Mouse (Mus musculus): Measurements from ENCODE around the gene Ppp3ca.
A peak's percentile ranks its signal among the peaks of the same experiment; 100 is the strongest.
"Not testable (repeated sequence)": the region's sequence is repeated elsewhere in the genome, so short reads cannot be mapped to it uniquely, and the experiment has no call there.

Gene Ppp3ca

DNA sequence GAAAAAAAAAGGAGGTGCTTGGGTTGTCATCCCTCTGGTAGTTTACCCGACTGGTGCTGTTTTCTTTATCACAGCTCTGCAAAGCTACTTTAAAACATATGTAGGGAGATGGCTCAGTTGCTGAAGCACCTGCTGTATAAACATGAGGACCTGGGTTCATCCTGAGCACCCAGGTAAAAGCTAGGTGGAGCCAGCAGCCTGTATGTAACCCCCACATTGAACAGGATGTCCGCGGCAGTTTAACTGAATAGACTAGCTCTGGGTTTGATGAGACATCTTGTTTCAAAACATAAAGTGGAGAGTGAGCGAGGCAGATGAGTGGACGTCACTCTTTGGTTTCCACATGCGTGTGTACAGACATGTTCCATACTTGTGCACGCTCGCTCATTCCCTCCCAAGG, 16.5 kb downstream of the Ppp3ca start:
- DNase-seq (ENCODE audit: low spot score in 2 of 2), result no peak

DNA sequence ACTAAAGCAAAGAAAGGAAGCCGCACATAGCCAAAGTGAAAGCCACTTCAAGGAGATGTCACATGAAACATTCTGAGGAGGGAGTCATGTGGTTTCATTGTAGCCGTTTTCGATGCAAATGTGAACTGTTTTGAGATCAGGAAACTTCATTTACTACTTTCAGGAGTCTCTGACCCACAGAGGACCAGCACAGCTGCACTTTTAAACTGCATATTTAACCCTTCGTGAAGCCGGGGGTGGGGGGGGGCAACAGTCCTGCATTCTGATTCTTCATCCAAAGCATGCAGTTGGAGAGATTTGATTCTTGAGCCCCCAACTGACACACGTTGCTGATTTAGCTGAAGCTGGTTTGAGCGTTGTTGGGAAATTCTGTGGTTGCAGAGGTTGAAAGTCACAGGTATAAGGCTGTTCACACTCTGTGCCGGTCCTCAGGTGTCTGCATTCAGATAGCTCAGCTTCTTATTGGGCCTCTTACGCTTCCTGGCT, 18.2 kb downstream of the Ppp3ca start:
- DNase-seq (ENCODE audit: low spot score in 2 of 2), result peak; percentile 61 to 68

DNA sequence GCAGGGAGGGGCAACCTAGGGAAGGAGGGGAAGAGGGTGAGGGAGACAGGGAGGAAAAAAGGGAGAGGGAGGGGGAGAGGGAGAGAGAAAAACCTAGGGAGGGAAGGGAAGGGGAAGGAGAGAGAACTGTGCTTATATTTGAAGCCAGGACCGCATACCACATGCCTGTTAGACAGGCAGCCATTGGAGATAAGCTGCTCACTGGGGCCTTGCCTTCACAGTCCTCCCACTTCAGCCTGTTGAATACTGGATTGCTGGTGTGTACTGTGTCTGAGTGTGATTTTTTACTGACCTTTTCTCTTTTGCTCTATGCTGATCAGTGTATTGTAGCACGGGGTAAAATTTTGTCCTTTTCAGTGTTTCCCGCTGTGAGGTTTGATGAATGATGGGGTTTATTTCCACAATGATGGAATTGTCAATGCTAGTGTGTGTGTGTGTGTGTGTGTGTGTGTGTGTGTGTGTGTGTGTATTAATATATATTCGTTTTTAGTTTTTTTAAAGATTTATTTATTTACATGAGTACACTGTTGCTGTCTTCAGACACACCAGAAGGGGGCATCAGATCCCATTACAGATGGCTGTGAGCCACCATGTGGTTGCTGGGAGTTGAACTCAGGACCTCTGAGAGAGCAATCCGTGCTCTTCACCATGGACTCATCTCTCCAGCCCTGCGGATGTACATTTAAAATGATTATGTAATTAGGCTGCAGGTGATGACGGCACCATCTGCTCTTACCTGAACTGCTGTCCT, 20.0 kb downstream of the Ppp3ca start:
- DNase-seq (ENCODE audit: low spot score in 2 of 2), result no peak

DNA sequence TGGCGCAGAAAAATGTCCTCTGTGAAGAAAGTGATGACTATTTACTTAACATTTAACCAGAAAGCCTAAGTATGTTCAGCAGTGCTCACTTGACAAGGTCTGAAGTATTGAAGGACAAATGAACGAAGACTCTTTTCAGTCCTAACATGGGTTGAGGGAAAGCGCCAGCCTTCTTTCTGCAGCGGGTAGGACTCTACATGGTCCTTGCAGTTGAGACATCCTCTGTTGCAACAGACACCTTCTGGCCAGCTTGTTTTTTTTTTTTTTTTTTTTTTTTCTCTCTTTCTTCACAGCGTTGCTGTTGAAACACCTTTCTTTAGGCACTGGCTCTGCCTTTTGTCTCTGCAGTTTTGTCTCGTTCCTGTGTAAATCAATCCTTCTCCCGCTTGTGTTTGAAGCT, 22.1 kb downstream of the Ppp3ca start:
- DNase-seq (ENCODE audit: low spot score in 2 of 2), result no peak

DNA sequence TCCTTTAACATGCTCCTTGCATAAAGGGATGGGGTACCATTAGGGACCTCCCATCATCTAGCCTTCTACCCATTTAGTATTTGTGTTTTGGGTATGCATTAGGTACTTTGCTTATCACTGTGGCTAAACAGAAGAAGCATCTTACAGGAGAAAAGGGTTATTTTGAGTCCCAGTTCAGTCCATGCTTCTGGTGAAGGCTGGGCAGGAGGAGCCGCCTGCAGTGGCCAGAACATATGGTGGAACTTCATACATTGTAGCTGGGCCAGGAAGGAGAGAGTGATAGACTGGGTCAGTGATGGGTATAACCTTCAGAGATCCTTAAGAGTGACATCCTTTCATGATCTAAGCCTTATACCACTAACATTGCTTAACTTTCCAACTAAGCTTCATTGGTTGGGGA, 23.6 kb downstream of the Ppp3ca start:
- no peak for DNase-seq (ENCODE audit: low spot score in 2 of 2)

DNA sequence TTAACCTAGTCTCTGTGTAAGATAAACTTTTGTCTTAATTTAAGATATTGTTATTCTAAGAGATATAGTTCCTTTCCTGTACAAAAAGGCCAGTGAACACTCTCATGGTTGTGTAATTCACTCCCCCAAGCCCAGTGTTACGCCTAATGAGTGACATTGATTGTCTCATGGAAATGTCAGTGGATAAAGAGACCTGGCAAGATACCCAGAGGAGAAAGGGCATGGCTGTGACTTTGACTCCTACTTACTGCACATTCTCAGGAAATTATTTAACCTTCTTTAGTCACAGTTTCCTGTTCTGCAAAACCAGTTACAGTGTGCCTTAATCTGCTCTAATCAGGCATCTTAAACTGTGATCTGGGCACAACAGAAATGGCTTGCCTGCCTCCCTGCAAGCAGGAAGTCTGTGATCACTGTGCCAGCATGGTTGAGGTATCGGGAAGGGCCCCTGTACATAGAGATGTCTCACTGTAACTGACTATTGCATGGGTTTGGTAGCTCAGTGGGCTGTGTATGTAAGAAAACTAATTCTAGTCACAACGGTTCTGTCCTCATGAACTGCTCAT, 27.8 kb downstream of the Ppp3ca start:
- DNase-seq (ENCODE audit: low spot score in 2 of 2), result peak in 1 of 2 experiments; percentile 37

DNA sequence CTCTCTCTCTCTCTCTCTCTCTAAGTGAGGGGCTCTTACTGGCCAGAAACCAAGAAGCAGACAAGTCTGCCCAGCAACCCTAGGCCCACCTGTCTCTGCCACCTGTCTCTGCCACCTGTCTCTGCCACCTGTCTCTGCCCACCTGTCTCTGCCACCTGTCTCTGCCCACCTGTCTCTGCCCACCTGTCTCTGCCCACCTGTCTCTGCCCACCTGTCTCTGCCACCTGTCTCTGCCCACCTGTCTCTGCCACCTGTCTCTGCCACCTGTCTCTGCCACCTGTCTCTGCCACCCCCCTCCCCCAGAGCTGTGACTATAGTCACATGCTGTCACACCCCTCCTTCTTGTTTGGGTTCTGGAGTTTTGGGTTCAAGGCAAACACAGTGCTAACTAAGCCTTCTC, 29.8 kb downstream of the Ppp3ca start:
- DNase-seq (ENCODE audit: low spot score in 2 of 2), result not testable (repeated sequence)

DNA sequence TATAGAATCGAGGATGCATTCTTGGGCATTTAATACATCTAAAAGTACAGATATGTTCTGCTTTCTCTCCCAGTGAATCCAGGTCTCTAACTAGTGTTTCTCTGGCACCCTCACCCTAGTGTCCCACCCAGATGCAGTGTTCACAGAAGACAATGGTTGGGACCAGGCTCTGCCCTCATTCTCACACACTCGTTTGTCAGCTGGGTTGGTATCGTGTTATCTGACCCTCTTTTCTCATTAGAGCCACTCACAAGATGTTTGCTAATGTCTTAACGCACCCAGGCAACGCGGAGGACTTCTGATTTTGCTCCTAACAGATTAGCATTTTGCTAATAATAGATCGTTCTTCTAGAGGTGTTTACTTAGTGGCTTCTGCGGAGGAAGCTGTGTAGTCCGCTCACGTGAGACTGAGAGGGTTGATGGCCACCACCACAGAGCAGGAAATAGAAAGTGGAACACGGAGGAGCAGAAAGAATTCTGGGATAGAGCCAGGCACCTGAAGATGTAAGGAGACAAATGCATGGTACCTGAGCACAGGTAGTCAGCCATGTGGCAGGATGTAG, 30.6 kb downstream of the Ppp3ca start:
- peak; percentile 30 to 65 for DNase-seq (ENCODE audit: low spot score in 2 of 2)

DNA sequence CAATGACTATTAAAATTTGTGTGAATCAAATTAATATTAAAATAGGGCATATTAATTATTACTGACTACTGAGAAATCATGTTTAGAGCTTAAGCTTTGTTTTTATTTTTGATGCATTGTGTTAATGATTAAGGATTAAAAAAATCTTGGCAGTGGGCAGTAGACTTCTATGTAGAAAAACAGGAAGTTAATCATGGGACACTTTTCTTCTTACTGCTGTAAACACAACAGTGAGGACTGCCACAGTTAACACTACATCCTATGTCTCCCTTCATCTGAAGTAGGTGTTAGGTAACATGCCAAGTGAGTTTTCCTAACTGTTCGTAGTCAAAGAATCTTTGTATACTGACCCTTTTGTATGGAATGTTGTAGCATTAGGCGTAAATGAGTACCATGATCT, 32.9 kb downstream of the Ppp3ca start:
- DNase-seq (ENCODE audit: low spot score in 2 of 2), result no peak

DNA sequence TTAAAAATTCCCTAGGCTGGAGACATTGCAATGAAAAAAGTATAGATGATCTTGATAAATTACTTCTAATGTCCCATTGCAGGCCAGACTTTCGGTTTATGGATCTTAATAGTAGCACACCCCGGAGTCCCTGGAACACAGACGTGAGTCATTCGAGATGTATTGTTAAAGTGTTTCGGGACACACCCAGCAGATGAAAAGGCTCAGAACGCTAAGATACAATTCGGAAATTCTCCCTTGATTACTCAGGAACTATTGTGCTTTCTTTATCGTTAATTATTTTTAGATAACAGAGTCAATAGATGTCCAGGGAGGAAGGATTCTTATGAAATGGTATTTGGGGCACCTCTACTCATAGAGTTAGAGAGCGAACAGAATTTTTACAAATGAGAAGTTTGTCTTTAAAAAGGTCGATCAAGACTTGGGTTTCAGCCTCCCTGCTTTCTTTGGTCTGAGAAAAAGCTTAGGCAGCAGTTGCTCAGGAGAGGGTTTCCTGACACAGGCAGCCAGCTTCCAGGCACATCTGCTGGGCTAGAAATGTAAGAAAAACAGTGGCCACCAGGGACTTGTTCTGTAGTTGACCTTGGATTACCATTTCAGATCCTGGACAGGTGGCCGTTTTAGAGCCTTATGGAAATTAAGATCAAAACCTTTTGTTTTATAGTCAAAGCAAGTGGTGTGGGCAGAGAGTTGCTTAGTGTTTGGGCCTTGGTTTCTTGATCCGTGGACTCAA, 34.8 kb downstream of the Ppp3ca start:
- DNase-seq (ENCODE audit: low spot score in 2 of 2), result no peak

DNA sequence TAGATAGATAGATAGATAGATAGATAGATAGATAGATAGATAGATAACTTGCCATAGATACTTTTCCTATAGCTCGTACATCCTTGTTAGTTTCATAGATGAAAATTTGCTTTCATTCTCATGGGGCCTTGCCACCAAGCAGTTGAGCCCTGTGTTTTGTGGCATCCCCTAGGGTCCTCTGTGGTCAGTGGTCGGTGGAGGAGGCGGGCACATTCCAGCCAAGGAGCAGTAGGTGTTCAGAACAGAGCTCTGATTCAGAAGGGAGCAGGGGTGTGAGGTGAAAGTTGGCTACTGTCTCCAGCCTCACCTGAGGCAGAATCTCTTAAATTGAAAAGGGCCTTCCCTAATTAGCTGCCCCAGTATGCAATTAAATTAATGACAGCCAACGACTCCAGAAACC, 36.1 kb downstream of the Ppp3ca start:
- DNase-seq (ENCODE audit: low spot score in 2 of 2), result no peak

DNA sequence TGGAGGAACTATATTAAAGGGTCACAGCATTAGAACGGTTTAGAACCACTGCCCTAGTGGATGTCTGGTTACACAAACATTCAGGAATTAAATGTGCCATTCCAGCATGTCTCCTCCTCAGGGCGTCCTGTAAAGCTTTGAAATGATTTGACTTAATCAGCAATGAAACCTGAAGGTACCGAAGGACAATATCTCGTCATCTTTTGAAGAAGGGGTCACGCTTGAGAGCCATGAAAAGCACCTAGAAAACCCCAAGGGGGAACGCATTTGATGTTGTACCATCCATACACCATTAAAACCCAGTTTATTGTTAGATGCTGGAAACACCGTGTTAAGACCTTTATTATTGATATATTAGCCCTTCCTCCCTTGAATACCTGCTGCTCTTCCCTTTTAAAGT, 36.8 kb downstream of the Ppp3ca start:
- DNase-seq (ENCODE audit: low spot score in 2 of 2), result no peak

DNA sequence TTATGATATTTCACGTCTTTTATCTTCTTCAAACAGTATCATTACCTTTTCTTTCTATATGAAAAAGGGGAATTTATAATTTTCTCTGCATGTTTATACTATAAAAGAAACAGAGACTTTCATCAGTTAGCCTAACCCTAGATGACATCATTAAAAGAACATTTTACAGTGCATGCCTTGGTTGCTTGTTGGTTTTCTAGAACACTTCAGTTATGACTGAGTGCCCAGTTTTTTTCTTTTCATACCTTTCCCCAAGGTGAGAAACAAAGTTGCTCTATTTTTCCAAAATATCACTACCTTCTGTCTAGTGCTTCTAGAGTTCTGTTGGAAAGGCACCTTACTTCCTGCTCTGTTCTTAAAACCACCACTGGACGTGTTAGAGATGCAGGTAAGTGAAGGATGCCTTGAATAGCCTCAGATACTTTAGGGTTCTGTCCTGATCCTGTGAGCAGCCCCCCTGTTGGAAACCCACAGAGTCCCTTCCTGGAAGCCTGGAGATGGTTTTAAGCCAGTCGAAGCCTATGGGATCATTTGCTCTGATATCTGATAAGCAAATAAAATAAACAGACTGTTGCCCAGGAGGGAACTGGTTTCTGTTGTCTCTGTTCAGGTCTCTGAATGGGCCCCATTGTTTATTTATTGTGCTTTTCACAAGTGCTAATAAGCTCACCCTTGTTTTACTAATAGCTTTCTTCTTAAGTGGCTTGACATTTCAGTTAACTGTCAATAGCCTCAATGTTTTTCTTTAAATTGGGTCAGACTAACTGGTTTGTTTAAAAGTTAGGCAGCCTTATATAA, 37.5 kb downstream of the Ppp3ca start:
- DNase-seq (ENCODE audit: low spot score in 2 of 2), result no peak

DNA sequence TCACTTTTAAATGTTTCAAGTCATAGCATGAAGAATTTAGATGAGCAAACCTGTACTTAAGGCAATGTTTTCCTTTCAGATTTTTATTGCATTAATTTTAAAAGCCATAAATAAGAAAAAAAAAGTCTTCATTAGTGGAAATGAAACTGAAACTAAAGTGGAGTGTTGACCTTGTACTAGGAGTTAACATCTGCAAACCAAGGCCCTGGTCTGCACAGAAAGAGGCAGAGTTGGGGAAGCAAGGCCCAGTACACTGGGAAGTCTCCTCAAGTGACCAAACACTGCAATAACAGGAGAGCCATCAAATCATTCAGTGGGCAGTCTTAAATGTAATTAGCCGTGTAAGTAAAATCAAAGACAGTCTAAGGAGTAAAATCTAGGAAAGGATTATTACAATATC, 38.3 kb downstream of the Ppp3ca start:
- peak in 1 of 2 experiments; percentile 10 for DNase-seq (ENCODE audit: low spot score in 2 of 2)

DNA sequence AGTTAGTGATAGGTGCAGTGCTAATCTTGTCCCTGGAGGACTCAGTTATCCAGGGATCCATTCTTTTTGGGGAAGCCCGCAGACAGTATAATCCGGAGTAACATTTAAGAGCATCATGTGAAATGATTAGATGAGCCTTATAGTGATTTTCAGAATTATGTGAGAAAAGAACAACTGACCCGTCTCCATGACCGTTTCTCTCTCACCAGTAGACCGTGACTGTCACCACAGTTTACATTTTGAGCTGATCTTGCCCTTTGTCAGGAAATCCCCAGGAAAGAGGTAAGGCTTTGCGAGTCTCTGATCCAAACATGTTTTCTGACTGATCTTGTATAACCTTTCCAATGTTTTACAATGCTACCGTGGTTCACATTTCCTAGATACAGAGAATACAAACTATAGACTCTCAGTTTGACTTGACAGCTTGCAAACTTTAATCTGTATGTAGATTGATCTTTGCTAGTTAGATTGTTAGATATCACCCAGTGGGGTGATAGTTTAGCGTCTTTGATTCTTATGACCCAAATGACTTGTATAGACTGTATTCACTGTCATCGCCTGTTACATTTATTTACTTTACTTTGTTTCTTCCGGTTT, 40.5 kb downstream of the Ppp3ca start:
- no peak for DNase-seq (ENCODE audit: low spot score in 2 of 2)

DNA sequence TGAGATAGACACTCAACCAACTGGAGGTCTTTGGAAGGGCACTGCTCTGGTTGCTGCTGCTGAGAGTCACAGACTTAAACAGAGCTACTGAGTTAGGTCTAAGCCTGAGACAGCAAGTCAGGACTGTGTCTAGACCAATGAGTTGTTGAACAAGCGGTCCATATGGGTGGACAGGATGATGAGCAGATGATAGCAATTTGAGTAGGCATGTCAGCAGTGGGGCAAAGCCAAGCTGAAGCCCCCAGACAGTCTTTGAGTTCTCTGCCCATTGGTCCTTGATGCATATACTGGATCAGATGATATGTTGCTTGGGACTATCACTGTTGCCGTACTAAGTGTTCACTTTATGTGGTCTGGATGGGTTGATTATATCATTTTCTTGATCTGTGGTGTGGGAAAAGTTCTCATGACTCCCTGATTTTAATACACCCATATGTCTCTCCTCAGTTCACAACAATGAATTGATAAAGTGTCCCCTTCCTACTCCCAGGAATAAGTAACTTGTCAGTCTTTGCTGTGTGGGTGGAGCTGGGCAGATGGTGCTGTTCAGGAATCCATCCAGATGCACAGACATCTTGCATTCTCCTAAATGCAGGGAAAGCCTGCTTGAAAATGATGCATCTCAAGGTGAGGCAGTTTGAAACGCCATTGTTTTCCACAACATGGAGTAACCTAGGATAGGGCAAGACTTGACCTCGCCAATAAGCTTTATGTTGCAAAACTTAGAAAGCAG, 44.5 kb downstream of the Ppp3ca start:
- no peak for DNase-seq (ENCODE audit: low spot score in 2 of 2)

DNA sequence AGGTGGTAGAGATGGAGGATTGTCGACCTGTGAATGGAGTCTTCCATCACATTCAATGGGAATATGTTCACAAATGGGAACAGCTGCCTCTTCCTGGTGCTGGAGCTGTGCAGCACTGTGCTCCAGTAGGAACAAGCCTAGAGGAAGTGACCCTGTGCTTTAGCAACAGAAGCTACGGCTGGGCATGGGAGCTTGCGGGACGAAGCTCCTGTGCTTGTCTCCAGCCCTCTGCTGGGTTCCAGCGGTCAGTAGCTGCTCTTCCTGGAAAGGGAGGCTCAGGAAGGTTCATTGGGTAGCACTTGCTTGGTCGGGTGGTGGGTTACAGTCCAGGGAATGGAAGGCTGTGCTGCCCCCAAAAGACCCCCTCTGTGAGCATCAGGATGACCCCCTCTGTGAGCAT, 46.3 kb downstream of the Ppp3ca start:
- DNase-seq (ENCODE audit: low spot score in 2 of 2), result no peak

DNA sequence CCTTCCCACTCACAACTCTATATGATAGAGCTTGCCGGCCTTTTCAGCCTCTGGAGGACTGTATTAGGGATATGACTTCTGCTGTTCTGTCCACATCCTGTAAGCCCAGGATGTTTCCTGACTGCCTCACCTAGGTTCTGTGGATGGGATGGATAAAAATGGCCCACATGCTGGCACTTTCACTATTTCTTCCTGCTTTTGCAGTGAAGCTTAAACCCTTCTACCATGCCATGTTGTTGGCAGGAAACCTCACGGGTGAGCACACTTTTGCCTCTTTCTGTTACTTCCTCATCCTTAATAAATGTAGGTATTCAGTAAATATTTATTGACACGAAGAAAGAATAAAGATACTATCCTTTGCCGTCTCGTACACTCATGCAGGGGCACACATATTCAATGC, 48.5 kb downstream of the Ppp3ca start:
- DNase-seq (ENCODE audit: low spot score in 2 of 2), result no peak

DNA sequence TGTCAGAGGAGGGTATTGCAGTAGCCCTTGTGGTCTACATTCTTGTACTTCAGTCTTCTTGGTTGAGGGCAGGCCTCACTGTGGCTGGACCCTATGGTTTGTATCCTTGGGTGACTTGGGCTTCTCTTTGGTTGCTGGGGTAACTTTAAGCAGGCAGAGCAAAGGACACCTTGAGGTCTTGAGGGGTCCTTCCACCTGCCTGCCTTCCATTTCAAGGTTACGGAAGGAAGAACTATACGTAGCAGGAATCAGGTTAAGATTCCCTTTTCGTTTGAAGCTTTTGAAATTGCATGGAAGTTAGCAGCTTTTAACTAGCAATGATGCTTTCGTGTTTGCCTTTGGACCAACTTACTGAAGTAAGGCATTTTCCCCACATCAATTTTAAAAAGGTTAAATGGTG, 51.3 kb downstream of the Ppp3ca start:
- no peak for DNase-seq (ENCODE audit: low spot score in 2 of 2)

DNA sequence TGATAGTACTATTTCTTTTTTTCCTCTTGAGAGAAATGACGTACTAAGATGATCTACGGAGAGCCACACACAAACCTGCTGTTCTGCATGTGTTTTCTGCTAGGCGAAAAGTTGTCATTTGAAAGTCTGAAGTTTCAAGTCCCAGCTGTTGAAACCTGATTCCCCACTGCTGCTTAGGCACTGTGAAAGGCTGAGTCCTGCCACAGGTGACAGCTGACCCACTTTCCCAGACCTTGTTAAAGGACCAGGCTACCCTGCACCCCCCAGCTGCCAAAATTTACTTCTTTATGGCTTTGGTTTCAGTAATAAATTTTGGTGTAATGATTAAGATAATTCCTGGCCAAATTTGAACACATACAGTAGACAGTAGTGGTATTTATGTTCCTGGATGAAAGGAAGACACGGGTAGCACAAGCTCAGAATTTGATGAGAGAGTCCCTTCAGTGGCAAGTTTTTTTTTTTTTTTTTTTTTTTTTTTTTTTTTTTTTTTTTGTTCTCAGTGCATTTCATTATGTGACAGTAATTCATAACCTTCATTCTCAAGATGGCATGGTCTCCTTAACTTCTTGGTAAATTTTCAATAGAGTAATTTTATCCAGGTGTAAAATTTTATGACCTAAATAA, 52.0 kb downstream of the Ppp3ca start:
- DNase-seq (ENCODE audit: low spot score in 2 of 2), result no peak

Data from natural killer cell, adult 2 months (primary cell).